Mouse (Mus musculus): ENCODE data around the gene Sipa1l3.

DNA sequence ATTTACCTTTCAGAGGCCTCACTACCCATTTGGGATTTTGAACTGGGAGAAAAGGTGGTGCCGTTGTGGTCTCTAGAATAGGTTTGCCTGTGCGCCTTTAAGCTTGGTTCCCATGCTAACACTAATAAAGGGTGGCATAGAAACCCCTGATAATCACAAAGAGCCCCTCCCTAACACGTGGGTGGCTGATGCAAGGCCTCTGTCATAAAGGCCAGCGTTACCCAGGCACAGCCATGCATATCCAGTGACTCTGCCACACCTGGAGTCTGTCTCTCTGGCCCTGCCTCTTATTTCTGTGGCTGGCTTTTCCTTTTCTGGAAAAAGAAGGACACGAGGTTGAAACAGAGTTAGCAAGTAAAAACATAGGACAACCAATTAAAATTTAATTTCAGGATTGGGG lies 37.1 kb upstream of the Sipa1l3 start:
- TF ChIP-seq CTCF (IDR thresholded peaks at IDR 0.05; ENCODE audit: low read depth, low read length) (no peak), POLR2A (IDR thresholded peaks at IDR 0.05; ENCODE audit: insufficient read depth, low read length) (no peak), EP300 (IDR thresholded peaks at IDR 0.05; ENCODE audit: insufficient read depth, low read depth, low read length) (no peak)
